14 mouse cellular contexts compared by ENCODE assay signal in genomic region chr5:90393764-90394163, GRCm38 (mm10).
"Had no signal": no experiment of that assay in that cellular context is flagged by ENCODE, and none has a peak within 500 bp of the region (broad histone marks: within the 10 kb centered on the region; RNA-seq: fewer than 3 reads in every experiment).

No protein-coding gene starts in this region.

- H3K4me3 ChIP-seq: layer of hippocampus, adult 2 months; limb, embryonic 10.5 days; liver, embryonic 13.5 days; midbrain, embryonic 13.5 days; neural tube, embryonic 12.5 days had no signal

- H3K27ac ChIP-seq: layer of hippocampus, adult 2 months; limb, embryonic 10.5 days; liver, embryonic 13.5 days; midbrain, embryonic 13.5 days; neural tube, embryonic 12.5 days had no signal

- H3K9me3 ChIP-seq: limb, embryonic 10.5 days; liver, embryonic 13.5 days; midbrain, embryonic 13.5 days; neural tube, embryonic 12.5 days had no signal

- H3K9ac ChIP-seq: liver, embryonic 13.5 days; liver, postnatal 0 days; midbrain, embryonic 13.5 days; neural tube, embryonic 12.5 days had no signal

- ATAC-seq: liver, postnatal 0 days; lung, postnatal 0 days; midbrain, embryonic 13.5 days had no signal

- H3K27me3 ChIP-seq: liver, embryonic 13.5 days; midbrain, embryonic 13.5 days; neural tube, embryonic 12.5 days had no signal

- H3K4me2 ChIP-seq: liver, embryonic 13.5 days; midbrain, embryonic 13.5 days; neural tube, embryonic 12.5 days had no signal

- DNase-seq: kidney, adult 8-10 months; kidney, postnatal 10 days; kidney, postnatal 4 days; liver, embryonic 13.5 days; liver, postnatal 0 days; lung, postnatal 36 days; right cerebral cortex, adult 18-20 months; right cerebral cortex, postnatal 25 days; thymus, postnatal 4 days had no signal

- H3K36me3 ChIP-seq: limb, embryonic 10.5 days; liver, embryonic 13.5 days; midbrain, embryonic 13.5 days; neural tube, embryonic 12.5 days had no signal

- H3K4me1 ChIP-seq: limb, embryonic 10.5 days; liver, embryonic 13.5 days; midbrain, embryonic 13.5 days; neural tube, embryonic 12.5 days had no signal
